Mouse (Mus musculus) NIH3T3 (cell line): Measurements from ENCODE around the gene Efnb3.
A peak's percentile ranks its signal among the peaks of the same experiment; 100 is the strongest.

Source experiments
- DNase-seq: peaks from one replicate; pipeline ENCODE4 v3.0.0-alpha.2; 2012; ENCODE audit warnings: low read depth

Efnb3 gene

GRCm38 (mm10) chr11:69510796-69511496, 49.1 kb downstream of the Efnb3 start:
- DNase-seq, result peak; percentile 46
